Mouse (Mus musculus): ENCODE results near the gene Gm5724.

The Gm5724 gene

GRCm38 (mm10) chr6:141773710-141774109 lies at the start of gene Gm5724:
Gm5724 (minus strand) TSS chr6:141773810.
- no peak for DNase-seq (ENCODE audit: low read depth, low spot score)

- peak; percentile 6 for DNase-seq (ENCODE audit: low read depth, low spot score)
These were observed 24.2 kb upstream of the Gm5724 start for GRCm38 (mm10) chr6:141797837-141798236.

- DNase-seq (ENCODE audit: low read depth, low spot score), result no peak
These were observed 866 bp upstream of the Gm5724 start for GRCm38 (mm10) chr6:141774476-141774875.

GRCm38 (mm10) chr6:141691246-141691645 lies 82.4 kb downstream of the Gm5724 start:
- no peak for DNase-seq (ENCODE audit: low read depth, low spot score)

- DNase-seq (ENCODE audit: low read depth, low spot score), result peak; percentile 26
These were observed 86.6 kb downstream of the Gm5724 start for GRCm38 (mm10) chr6:141687008-141687407.
